ENCODE assay signal across 8 mouse cellular contexts in genomic region chr2:72475797-72476485, GRCm38 (mm10). TPM values are rescaled to one million over a fixed set of nuclear protein-coding genes. Genes with fewer than 3 reads are reported as not detected.
A peak's percentile ranks its signal among the peaks of the same experiment; 100 is the strongest.
DNase-seq lines count a peak whose midpoint lies in the region; ATAC-seq and TF ChIP-seq lines count a peak whose summit lies in the region.

Gene Cdca7 (plus strand): TSS chr2:72476159.

- no peak for TF ChIP-seq CTCF in Patski (IDR thresholded peaks at IDR 0.05)

- POLR2A ChIA-PET in Patski (lab: Charles Lee): no interaction called here

- H3K27me3 ChIP-seq in Patski: no peaks in the 10 kb centered on the region
- peaks cover 11% of the 10 kb centered on the region; the same call in 1 of the 2 replicates for H3K27me3 ChIP-seq in hindbrain, embryonic 14.5 days (ENCODE audit: control insufficient read depth, insufficient read depth, low read length)

- H3K36me3 ChIP-seq in hindbrain, embryonic 14.5 days (replicated peaks; ENCODE audit: control insufficient read depth, insufficient read depth): no peaks in the 10 kb centered on the region

- no peaks in the 10 kb centered on the region for H3K9me3 ChIP-seq in hindbrain, embryonic 14.5 days (ENCODE audit: control insufficient read depth, low read length)

- under 1% methylated on average over 58 of the region's 58 CpGs for WGBS in hindbrain, embryonic 14.5 days

- peak within 1 kb of the TSS; percentile 94 for H3K4me2 ChIP-seq in hindbrain, embryonic 14.5 days (replicated peaks)

- CTCF ChIA-PET in Patski (lab: Charles Lee): interaction anchor here (1.4 kb wide), 1 partner anchor 11 kb away, joined by 4 read pairs; no protein-coding TSS in a partner anchor

- peak within 1 kb of the TSS; percentile 84 for H3K4me3 ChIP-seq in hindbrain, embryonic 14.5 days (replicated peaks; ENCODE audit: low read length)

- ATAC-seq in Patski: peak; percentile 55
- peak; percentile 86 for ATAC-seq in hindbrain, embryonic 14.5 days (ENCODE audit: low FRiP score)

- H3K27ac ChIP-seq in hindbrain, embryonic 14.5 days: peak within 1 kb of the TSS; percentile 59

- peak within 1 kb of the TSS; percentile 60 for H3K9ac ChIP-seq in hindbrain, embryonic 14.5 days

- in situ Hi-C loops in Patski (cut with MboI; ENCODE audit: low pct_unique_long_range_greater_than_20kb): no loop called here

- DNase-seq in Patski (ENCODE audit: low read depth, low spot score): peak; percentile 30
- DNase-seq in cerebellum, postnatal 14 days: peak; percentile 58 to 67
- DNase-seq in frontal cortex, postnatal 25 days (ENCODE audit: low spot score in 2 of 2): peak; percentile 41 to 49
- DNase-seq in hindbrain, embryonic 14.5 days (ENCODE audit: low spot score): peak; percentile 66
- peak; percentile 29 to 51 for DNase-seq in layer of hippocampus, postnatal 25 days (ENCODE audit: extremely low spot score in 1 of 2, low spot score in 1 of 2)
- DNase-seq in lung, postnatal 25 days (ENCODE audit: low spot score): peak; percentile 65
- DNase-seq in retina, adult 2 months (ENCODE audit: low read depth, low spot score): peak; percentile 45
- DNase-seq in thymus, postnatal 36 days: peak; percentile 80 to 81

- H3K4me1 ChIP-seq in hindbrain, embryonic 14.5 days (replicated peaks; ENCODE audit: control insufficient read depth, insufficient read depth, low read length): peaks cover 21% of the 10 kb centered on the region

RNA-seq across cellular contexts. Expression of gene Cdca7, which starts in this region (rescaled TPM):
- 27.7 TPM for polyA plus RNA-seq in Patski (2021)
- polyA plus RNA-seq in hindbrain, embryonic 14.5 days (2014; fragmentation: Nextera tagmentation; extraction: Ambion mirVana): 17.1 and 19.1 TPM in 2 replicates
- 1 to 10 TPM; 6.6 to 9.0 TPM for total RNA-seq in layer of hippocampus, postnatal 25 days (2021)

Comparison
In these comparisons a context has a peak if more than half of its experiments do, and no peak if none do; other contexts are left out.
1. Peak in every context shown above with its lines: DNase-seq, ATAC-seq, H3K4me3 ChIP-seq and H3K27ac ChIP-seq.
2. DNase-seq: peak in every context shown above with its lines; median percentile 80 in thymus, postnatal 36 days; 66 in hindbrain, embryonic 14.5 days; 65 in lung, postnatal 25 days; 62 in cerebellum, postnatal 14 days; 45 in frontal cortex, postnatal 25 days; 45 in retina, adult 2 months; 40 in layer of hippocampus, postnatal 25 days; 30 in Patski.